Mouse (Mus musculus): ENCODE measurements around the gene Galnt18. TPM values are rescaled to one million over a fixed set of nuclear protein-coding genes. Genes with fewer than 3 reads are reported as not detected.

The Galnt18 gene
- polyA plus RNA-seq, 1 experiment from 2014 or later = 112 TPM

DNA sequence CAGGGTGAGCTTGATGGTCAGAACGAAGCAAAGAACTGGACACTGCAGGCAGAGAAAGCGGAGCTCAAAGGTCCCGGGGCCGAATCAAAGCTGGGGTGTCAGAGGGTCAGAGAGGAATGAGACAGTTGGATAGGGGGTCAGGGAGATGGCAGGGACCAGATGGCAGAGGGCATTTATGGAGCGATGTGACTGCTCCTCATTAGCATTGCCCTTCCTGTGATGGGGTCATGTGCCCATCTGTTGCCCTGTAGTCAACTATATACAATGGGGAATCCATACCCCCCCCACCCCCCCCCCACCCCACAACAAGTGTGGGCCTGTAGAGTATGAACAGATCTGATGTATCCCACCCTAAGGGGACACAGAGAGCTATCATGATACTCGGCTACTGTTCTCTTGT, 39.7 kb downstream of the Galnt18 start:
- TF ChIP-seq EP300 (IDR thresholded peaks at IDR 0.05) (no peak), CTCF (IDR thresholded peaks at IDR 0.05) (no peak)
- no peaks in the 10 kb centered on the region for H3K27me3 ChIP-seq (replicated peaks; ENCODE audit: insufficient read depth, low read length)
- H3K4me3 ChIP-seq (ENCODE audit: low read depth, low read length) = no peak overlapping the region
- DNase-seq (ENCODE audit: low spot score) (no peak), ATAC-seq (no peak)
- no peaks in the 10 kb centered on the region for H3K36me3 ChIP-seq (ENCODE audit: insufficient read depth, low read length)
- H3K9me3 ChIP-seq (ENCODE audit: low read length) = no peaks in the 10 kb centered on the region
- H3K4me1 ChIP-seq (ENCODE audit: insufficient read depth, low read depth, low read length) = peaks cover 33% of the 10 kb centered on the region
- 69% methylated on average over 6 of the region's 6 CpGs for whole genome bisulfite sequencing
- no peak overlapping the region for H3K9ac ChIP-seq (replicated peaks; ENCODE audit: low read depth)
- H3K4me2 ChIP-seq (replicated peaks; ENCODE audit: low read depth, low read length) = no peak overlapping the region
- H3K27ac ChIP-seq (ENCODE audit: low read length) = 0 out of 2 replicates have a peak overlapping the region, but pooled peaks have one; percentile 38

- WGBS = 41% methylated on average over 5 of the region's 5 CpGs
- H3K36me3 ChIP-seq (ENCODE audit: insufficient read depth, low read length) = no peaks in the 10 kb centered on the region
- ATAC-seq = peak; percentile 16; the same call in 1 of the 2 replicates
- H3K4me1 ChIP-seq (ENCODE audit: insufficient read depth, low read depth, low read length) = peaks cover 29% of the 10 kb centered on the region
- no peaks in the 10 kb centered on the region for H3K9me3 ChIP-seq (ENCODE audit: low read length)
- TF ChIP-seq CTCF (IDR thresholded peaks at IDR 0.05) (no peak), EP300 (IDR thresholded peaks at IDR 0.05) (no peak)
- no peaks in the 10 kb centered on the region for H3K27me3 ChIP-seq (replicated peaks; ENCODE audit: insufficient read depth, low read length)
- H3K27ac ChIP-seq (ENCODE audit: low read length) = 0 out of 2 replicates have a peak overlapping the region, but pooled peaks have one; percentile 4
- H3K9ac ChIP-seq (replicated peaks; ENCODE audit: low read depth) = no peak overlapping the region
- no peak for DNase-seq (ENCODE audit: low spot score)
- no peak overlapping the region for H3K4me2 ChIP-seq (replicated peaks; ENCODE audit: low read depth, low read length)
- no peak overlapping the region for H3K4me3 ChIP-seq (ENCODE audit: low read depth, low read length)
These were observed 40.4 kb downstream of the Galnt18 start for GRCm38 (mm10) chr7:111739371-111739765.

DNA sequence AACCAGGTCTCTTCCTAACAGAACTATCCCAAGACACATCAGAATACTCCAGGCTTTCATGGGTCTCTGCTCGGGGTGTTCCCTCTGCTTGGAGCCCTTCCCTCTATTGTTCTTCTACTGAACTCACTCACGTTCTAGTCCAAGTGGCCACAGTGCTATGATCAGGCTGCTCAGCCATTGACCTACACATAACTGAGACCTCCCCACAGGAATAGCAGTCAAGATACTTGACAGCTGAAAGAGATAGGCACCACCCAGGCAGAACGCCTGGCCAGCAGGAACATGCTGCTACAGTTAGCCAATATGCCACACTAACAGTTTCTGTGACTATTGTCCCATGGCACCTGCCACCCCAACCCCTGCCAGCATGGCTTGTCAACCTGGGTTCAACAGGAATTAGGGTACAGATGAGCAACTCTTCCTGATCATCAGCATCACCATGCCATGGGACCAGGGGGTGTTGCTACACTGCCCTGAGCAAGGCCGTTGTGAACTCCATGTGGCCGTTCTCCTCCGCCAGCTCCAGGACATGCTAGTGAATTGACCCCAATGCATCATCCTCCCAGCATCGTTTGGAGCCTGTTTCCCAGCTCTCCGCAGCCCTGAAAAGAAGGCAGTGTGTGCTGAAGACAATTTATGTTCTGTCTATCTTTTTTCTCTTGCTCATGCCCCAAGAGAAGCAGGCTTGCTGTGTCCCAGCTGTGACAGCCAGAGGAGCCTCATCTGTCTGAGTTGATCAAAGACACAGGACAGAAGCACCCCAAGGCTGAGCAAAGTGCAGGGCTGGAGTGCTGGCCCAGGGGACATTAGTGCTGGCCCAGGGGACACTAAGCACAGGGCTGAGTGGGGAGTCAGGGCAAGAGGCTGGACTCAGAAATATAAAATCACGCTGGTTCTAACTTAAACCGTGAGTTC, 41.1 kb downstream of the Galnt18 start:
- Histone ChIP-seq H3K27me3 (replicated peaks; ENCODE audit: insufficient read depth, low read length) (no peaks in the 10 kb centered on the region), H3K9ac (replicated peaks; ENCODE audit: low read depth) (no peak overlapping the region), H3K4me2 (replicated peaks; ENCODE audit: low read depth, low read length) (no peak overlapping the region), H3K27ac (ENCODE audit: low read length) (peak overlapping the region; percentile 4; the same call in 1 of the 2 replicates), H3K4me1 (ENCODE audit: insufficient read depth, low read depth, low read length) (peaks cover 29% of the 10 kb centered on the region), H3K36me3 (ENCODE audit: insufficient read depth, low read length) (no peaks in the 10 kb centered on the region), H3K4me3 (ENCODE audit: low read depth, low read length) (no peak overlapping the region), H3K9me3 (ENCODE audit: low read length) (no peaks in the 10 kb centered on the region)
- no peak for TF ChIP-seq CTCF (IDR thresholded peaks at IDR 0.05)
- TF ChIP-seq EP300 (IDR thresholded peaks at IDR 0.05) = no peak
- ATAC-seq (peak; percentile 39), DNase-seq (ENCODE audit: low spot score) (no peak)
- WGBS = 51% methylated on average over 10 of the region's 10 CpGs

DNA sequence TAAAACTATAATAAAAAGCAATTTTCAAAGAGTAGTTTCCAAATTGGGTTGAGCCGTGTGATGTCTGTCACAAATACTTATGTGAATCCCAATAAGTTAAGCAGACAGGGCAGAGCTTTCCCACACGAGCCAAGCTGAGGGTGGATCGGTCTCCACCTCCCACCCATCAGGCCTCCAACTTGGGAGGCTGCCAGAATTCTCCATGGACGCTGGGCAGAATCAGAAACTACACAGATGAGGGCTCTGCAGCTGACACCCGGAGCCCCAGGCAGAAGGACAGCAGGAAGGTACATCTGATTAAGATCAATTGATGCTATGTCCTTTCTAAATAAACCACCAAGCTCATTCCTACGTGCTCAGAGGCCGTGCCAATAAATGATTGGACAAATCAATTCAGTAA, 42.4 kb downstream of the Galnt18 start:
- no peak for TF ChIP-seq CTCF (IDR thresholded peaks at IDR 0.05)
- peak; percentile 42; the same call in 1 of the 2 replicates for TF ChIP-seq EP300 (IDR thresholded peaks at IDR 0.05)
- Histone ChIP-seq H3K27me3 (replicated peaks; ENCODE audit: insufficient read depth, low read length) (no peaks in the 10 kb centered on the region), H3K9me3 (ENCODE audit: low read length) (no peaks in the 10 kb centered on the region), H3K4me3 (ENCODE audit: low read depth, low read length) (no peak overlapping the region), H3K36me3 (ENCODE audit: insufficient read depth, low read length) (no peaks in the 10 kb centered on the region), H3K27ac (ENCODE audit: low read length) (no peak overlapping the region), H3K9ac (replicated peaks; ENCODE audit: low read depth) (no peak overlapping the region), H3K4me1 (ENCODE audit: insufficient read depth, low read depth, low read length) (peaks cover 22% of the 10 kb centered on the region), H3K4me2 (replicated peaks; ENCODE audit: low read depth, low read length) (no peak overlapping the region)
- DNase-seq (ENCODE audit: low spot score) (peak; percentile 35), ATAC-seq (peak; percentile 16; the same call in 1 of the 2 replicates)
- WGBS = 25% methylated on average over 7 of the region's 7 CpGs

DNA sequence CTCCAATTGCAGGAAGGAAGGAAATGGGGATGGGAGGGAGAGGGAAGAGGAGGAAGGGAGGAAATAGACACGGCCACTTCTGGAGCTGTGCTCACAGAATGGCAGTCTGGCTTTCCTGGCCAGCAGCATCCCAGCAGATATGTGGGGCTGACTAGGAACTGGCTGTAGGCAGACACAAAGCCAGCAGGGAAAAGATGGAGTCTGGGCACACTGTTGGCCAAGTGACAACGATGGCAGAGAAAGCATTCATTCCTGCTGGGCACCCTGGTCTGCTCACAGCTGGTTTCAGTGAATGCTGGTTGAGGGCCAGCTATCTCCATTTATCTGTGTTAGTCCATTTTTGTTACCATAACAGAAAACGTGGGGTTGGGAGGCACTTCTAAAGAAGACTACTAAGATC, 43.4 kb downstream of the Galnt18 start:
- DNase-seq (ENCODE audit: low spot score) (no peak), ATAC-seq (peak; percentile 16; the same call in 1 of the 2 replicates)
- H3K4me3 ChIP-seq (ENCODE audit: low read depth, low read length) = no peak overlapping the region
- H3K27ac ChIP-seq (ENCODE audit: low read length) = 0 out of 2 replicates have a peak overlapping the region, but pooled peaks have one; percentile 43
- no peaks in the 10 kb centered on the region for H3K36me3 ChIP-seq (ENCODE audit: insufficient read depth, low read length)
- TF ChIP-seq EP300 (IDR thresholded peaks at IDR 0.05) (peak; percentile 80; the same call in 1 of the 2 replicates), CTCF (IDR thresholded peaks at IDR 0.05) (no peak)
- H3K4me1 ChIP-seq (ENCODE audit: insufficient read depth, low read depth, low read length) = peaks cover 16% of the 10 kb centered on the region
- no peak overlapping the region for H3K9ac ChIP-seq (replicated peaks; ENCODE audit: low read depth)
- 39% methylated on average over 3 of the region's 3 CpGs for WGBS
- H3K9me3 ChIP-seq (ENCODE audit: low read length) = no peaks in the 10 kb centered on the region
- H3K4me2 ChIP-seq (replicated peaks; ENCODE audit: low read depth, low read length) = no peak overlapping the region
- no peaks in the 10 kb centered on the region for H3K27me3 ChIP-seq (replicated peaks; ENCODE audit: insufficient read depth, low read length)

GRCm38 (mm10) chr7:111730346-111731269, 49.2 kb downstream of the Galnt18 start:
- no peak overlapping the region for H3K9ac ChIP-seq (replicated peaks; ENCODE audit: low read depth)
- H3K36me3 ChIP-seq (ENCODE audit: insufficient read depth, low read length) = no peaks in the 10 kb centered on the region
- WGBS = 75% methylated on average over 8 of the region's 8 CpGs
- TF ChIP-seq CTCF (IDR thresholded peaks at IDR 0.05) (no peak), EP300 (IDR thresholded peaks at IDR 0.05) (no peak)
- H3K4me1 ChIP-seq (ENCODE audit: insufficient read depth, low read depth, low read length) = no peaks in the 10 kb centered on the region
- no peak overlapping the region for H3K27ac ChIP-seq (ENCODE audit: low read length)
- DNase-seq (ENCODE audit: low spot score) (no peak), ATAC-seq (no peak)
- H3K4me3 ChIP-seq (ENCODE audit: low read depth, low read length) = no peak overlapping the region
- H3K9me3 ChIP-seq (ENCODE audit: low read length) = no peaks in the 10 kb centered on the region
- H3K27me3 ChIP-seq (replicated peaks; ENCODE audit: insufficient read depth, low read length) = no peaks in the 10 kb centered on the region
- H3K4me2 ChIP-seq (replicated peaks; ENCODE audit: low read depth, low read length) = no peak overlapping the region
